Mouse (Mus musculus) liver, embryonic 11.5 days (tissue): Measurements from ENCODE around the gene Sntg2. TPM values are rescaled to one million over a fixed set of nuclear protein-coding genes. Genes with fewer than 3 reads are reported as not detected.

ENCODE experiments used
- ATAC-seq: fragments of 200-750 bp; cut with Nextera tagmentation; replicated peaks from 2 replicates; pipeline ENCODE4 v1.8.0; 2017; ENCODE audit warnings: moderate number of reproducible peaks, mild to moderate bottlenecking, moderate TSS enrichment, moderate library complexity; ENCODE audit not compliant: low FRiP score
- DNase-seq: peaks from one replicate; pipeline ENCODE4 v3.0.0-alpha.2; 2017; ENCODE audit warnings: low spot score
- H3K27ac ChIP-seq: fragments of 300-500 bp; sonication (generic); 2 replicates; pipeline ENCODE4 v1.5.1; 2014; ENCODE audit warnings: mild to moderate bottlenecking, low read depth, low read length, control low read depth
- H3K27me3 ChIP-seq: fragments of 300-500 bp; sonication (generic); replicated peaks from 2 replicates; pipeline ENCODE4 v1.6.1; 2014; ENCODE audit warnings: low read length, mixed read lengths; ENCODE audit not compliant: control insufficient read depth, insufficient read depth
- H3K36me3 ChIP-seq: fragments of 300-500 bp; sonication (generic); 2 replicates; pipeline ENCODE4 v1.6.1; 2014; ENCODE audit warnings: mild to moderate bottlenecking, low read length, moderate library complexity, mixed read lengths; ENCODE audit not compliant: control insufficient read depth, insufficient read depth
- H3K4me1 ChIP-seq: fragments of 300-500 bp; sonication (generic); replicated peaks from 2 replicates; pipeline ENCODE4 v1.6.1; 2014; ENCODE audit warnings: low read length, mixed read lengths; ENCODE audit not compliant: control insufficient read depth, insufficient read depth
- H3K4me2 ChIP-seq: fragments of 300-500 bp; sonication (generic); 2 replicates; pipeline ENCODE4 v1.6.1; 2014; ENCODE audit warnings: mild to moderate bottlenecking, control low read depth, moderate library complexity
- H3K4me3 ChIP-seq: fragments of 300-500 bp; sonication (generic); 2 replicates; pipeline ENCODE4 v1.5.1; 2014; ENCODE audit warnings: low read depth, low read length, control low read depth
- H3K9ac ChIP-seq: fragments of 300-500 bp; sonication (generic); 2 replicates; pipeline ENCODE4 v1.6.1; 2014; ENCODE audit warnings: low read depth, low read length, control low read depth
- H3K9me3 ChIP-seq: fragments of 300-500 bp; sonication (generic); 2 replicates; pipeline ENCODE4 v1.6.1; 2016; ENCODE audit warnings: low read length, inconsistent platforms, mixed read lengths; ENCODE audit not compliant: control insufficient read depth
- WGBS: fragments of 180-500 bp; shearing (Covaris S2); extraction: QIAGEN DNeasy Blood & Tissue Kit; methylation state at CpG from one replicate; pipeline ENCODE4 v1.1.7; 2014; 5-methylcytosine and 5-hydroxymethylcytosine counted together
- polyA plus RNA-seq: library from polyadenylated mRNA; unstranded; fragments of >200 nt; fragmentation: Nextera tagmentation; extraction: Ambion mirVana; gene quantifications from 2 replicates; pipeline ENCODE4 v1.2.1, GENCODE M21; 2014

Sntg2 gene
- polyA plus RNA-seq, 1 experiment from 2014 or later = 1.5 TPM

- H3K27me3 ChIP-seq = no peaks in the 10 kb centered on the region
- WGBS = 63% methylated on average over 2 of the region's 2 CpGs
Measured at GRCm38 (mm10) chr12:30362306-30362705, 10.9 kb downstream of the Sntg2 start.

GRCm38 (mm10) chr12:30357666-30358065 lies 15.5 kb downstream of the Sntg2 start:
- Histone ChIP-seq H3K4me3 (no peak overlapping the region), H3K4me2 (no peak overlapping the region), H3K9me3 (no peaks in the 10 kb centered on the region), H3K27ac (no peak overlapping the region), H3K9ac (no peak overlapping the region), H3K36me3 (no peaks in the 10 kb centered on the region), H3K27me3 (no peaks in the 10 kb centered on the region), H3K4me1 (no peaks in the 10 kb centered on the region)
- ATAC-seq = no peak
- no peak for DNase-seq
- WGBS = 61% methylated on average over 6 of the region's 6 CpGs

More at GRCm38 (mm10) chr12:30362306-30362705, 10.9 kb downstream of the Sntg2 start:
- Histone ChIP-seq H3K4me1 (no peaks in the 10 kb centered on the region), H3K4me3 (no peak overlapping the region), H3K27ac (no peak overlapping the region), H3K4me2 (no peak overlapping the region), H3K9ac (no peak overlapping the region), H3K9me3 (no peaks in the 10 kb centered on the region), H3K36me3 (no peaks in the 10 kb centered on the region)
- DNase-seq (no peak), ATAC-seq (no peak)

DNA sequence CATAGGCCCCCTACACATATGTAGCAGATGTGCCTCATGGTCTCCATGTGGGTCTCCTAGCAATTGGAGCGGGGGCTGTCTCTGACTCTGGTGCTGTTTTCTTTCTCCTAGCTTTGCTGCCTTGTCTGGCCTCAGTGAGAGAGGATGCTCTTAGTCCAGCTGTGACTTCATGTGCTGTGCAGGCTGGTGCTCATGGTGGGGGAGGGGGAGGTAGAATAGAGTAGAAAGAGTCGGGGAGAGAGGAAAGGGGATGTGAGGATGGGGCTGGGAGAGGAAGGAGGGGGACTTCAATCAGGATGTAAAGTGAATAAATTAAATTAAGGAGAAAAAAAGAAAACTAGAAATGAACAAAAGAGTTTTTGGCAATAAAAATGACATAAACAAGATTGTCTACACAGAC lies 20.8 kb downstream of the Sntg2 start:
- 61% methylated on average over 2 of the region's 2 CpGs for WGBS
- Histone ChIP-seq H3K9me3 (no peaks in the 10 kb centered on the region), H3K4me1 (no peaks in the 10 kb centered on the region), H3K36me3 (no peaks in the 10 kb centered on the region), H3K4me2 (no peak overlapping the region), H3K27ac (no peak overlapping the region), H3K4me3 (no peak overlapping the region), H3K27me3 (no peaks in the 10 kb centered on the region), H3K9ac (no peak overlapping the region)
- ATAC-seq (no peak), DNase-seq (no peak)

DNA sequence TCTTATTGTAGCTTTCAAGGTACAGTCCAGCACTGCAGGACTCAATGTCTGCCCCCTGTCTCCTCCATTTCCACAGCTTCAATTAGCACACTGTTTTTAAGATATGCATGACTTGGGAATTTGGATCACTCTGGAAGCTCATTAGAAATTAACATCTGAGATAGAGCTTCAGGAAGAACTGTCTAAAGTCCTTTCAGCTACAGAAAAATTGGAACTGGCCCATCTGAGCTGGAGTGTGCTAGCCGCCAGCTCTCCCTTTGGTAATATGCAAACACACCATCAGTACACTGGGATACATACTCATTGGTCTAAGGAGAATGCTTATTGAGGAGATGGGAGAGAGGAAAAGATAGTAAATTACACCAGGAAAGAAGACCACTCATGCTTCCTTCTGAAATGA lies 25.1 kb downstream of the Sntg2 start:
- Histone ChIP-seq H3K27ac (no peak overlapping the region), H3K36me3 (no peaks in the 10 kb centered on the region), H3K27me3 (no peaks in the 10 kb centered on the region), H3K4me2 (no peak overlapping the region), H3K9me3 (no peaks in the 10 kb centered on the region), H3K4me3 (no peak overlapping the region), H3K9ac (no peak overlapping the region), H3K4me1 (no peaks in the 10 kb centered on the region)
- DNase-seq (no peak), ATAC-seq (no peak)
- 92% methylated on average over 1 of the region's 1 CpGs for whole genome bisulfite sequencing

DNA sequence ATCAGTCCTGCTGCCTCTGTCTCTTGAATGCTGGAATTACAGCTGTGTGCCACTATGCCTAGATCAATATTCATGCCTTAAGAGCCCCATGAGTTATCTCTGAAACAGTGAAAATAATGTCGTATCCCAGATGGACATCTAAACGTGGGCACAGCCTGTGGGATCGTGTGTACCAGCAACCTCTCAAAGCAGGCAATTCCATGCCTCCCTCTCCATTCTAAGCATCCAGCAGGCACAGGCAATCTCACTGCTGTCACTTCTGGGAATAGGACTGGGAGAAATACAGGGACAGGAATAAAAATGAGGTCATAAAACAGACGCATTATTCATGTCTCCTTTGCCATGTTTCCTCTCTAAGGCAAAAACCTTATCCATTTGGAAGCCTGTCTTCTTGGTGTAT lies 25.9 kb downstream of the Sntg2 start:
- Histone ChIP-seq H3K4me3 (no peak overlapping the region), H3K4me1 (no peaks in the 10 kb centered on the region), H3K27me3 (no peaks in the 10 kb centered on the region), H3K4me2 (no peak overlapping the region), H3K27ac (no peak overlapping the region), H3K9ac (no peak overlapping the region), H3K36me3 (no peaks in the 10 kb centered on the region), H3K9me3 (no peaks in the 10 kb centered on the region)
- ATAC-seq (no peak), DNase-seq (no peak)
- WGBS = 84% methylated on average over 4 of the region's 4 CpGs

DNA sequence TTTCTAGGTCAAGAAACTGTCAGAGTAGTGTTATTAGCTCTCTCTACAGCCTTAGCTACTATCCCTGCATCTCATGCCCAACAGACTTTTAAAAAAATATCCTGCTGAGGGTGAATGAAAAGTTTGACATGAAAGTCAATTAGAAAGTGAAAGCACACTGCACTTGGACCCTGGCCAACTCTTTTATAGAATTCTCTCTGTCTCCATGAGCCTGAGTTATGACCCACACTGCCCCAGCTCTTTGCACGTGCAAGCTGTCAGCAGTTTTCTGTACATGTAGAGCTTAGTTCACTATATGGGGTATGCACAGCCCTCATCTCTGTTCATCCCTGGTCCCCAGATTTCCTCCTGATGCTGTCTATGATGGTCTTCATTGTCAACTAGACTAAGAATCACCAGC lies 28.4 kb downstream of the Sntg2 start:
- H3K4me2 ChIP-seq = no peak overlapping the region
- no peaks in the 10 kb centered on the region for H3K36me3 ChIP-seq
- no peak overlapping the region for H3K9ac ChIP-seq
- WGBS = 60% methylated on average over 1 of the region's 1 CpGs
- DNase-seq (no peak), ATAC-seq (no peak)
- no peak overlapping the region for H3K4me3 ChIP-seq
- H3K27ac ChIP-seq = no peak overlapping the region
- H3K4me1 ChIP-seq = no peaks in the 10 kb centered on the region
- no peaks in the 10 kb centered on the region for H3K9me3 ChIP-seq
- no peaks in the 10 kb centered on the region for H3K27me3 ChIP-seq

- Histone ChIP-seq H3K4me2 (no peak overlapping the region), H3K36me3 (no peaks in the 10 kb centered on the region), H3K4me1 (no peaks in the 10 kb centered on the region), H3K9ac (no peak overlapping the region), H3K9me3 (no peaks in the 10 kb centered on the region), H3K4me3 (no peak overlapping the region), H3K27ac (no peak overlapping the region), H3K27me3 (no peaks in the 10 kb centered on the region)
- DNase-seq = no peak
- WGBS = 80% methylated on average over 5 of the region's 5 CpGs
- ATAC-seq = no peak
Measured at GRCm38 (mm10) chr12:30336301-30336700, 36.9 kb downstream of the Sntg2 start.

GRCm38 (mm10) chr12:30334502-30334901 lies 38.7 kb downstream of the Sntg2 start:
- Histone ChIP-seq H3K9me3 (no peaks in the 10 kb centered on the region), H3K4me1 (no peaks in the 10 kb centered on the region), H3K9ac (no peak overlapping the region), H3K4me2 (no peak overlapping the region), H3K27me3 (no peaks in the 10 kb centered on the region), H3K4me3 (no peak overlapping the region), H3K36me3 (no peaks in the 10 kb centered on the region), H3K27ac (no peak overlapping the region)
- no peak for DNase-seq
- 90% methylated on average over 2 of the region's 2 CpGs for WGBS
- ATAC-seq = no peak

DNA sequence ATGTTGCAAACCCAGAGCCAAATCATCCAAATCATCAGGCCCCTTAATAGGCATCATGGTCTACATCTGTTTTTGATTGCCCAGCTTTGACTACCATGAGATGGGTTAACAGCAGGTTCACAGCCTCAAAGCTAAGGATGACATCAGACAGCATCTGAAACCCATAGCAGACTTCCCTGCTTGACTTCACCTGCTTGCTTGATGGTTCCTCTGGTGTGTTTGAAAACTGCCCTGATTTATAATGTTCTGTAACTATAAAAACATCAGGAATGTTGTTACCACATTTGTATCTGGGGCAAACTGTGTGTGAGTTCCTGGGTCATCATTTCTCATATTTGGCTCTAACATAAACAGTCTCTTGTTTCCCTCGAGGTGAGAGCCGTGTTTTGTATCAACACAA lies 55.2 kb downstream of the Sntg2 start:
- H3K27ac ChIP-seq = no peak overlapping the region
- no peak overlapping the region for H3K4me2 ChIP-seq
- H3K36me3 ChIP-seq = no peaks in the 10 kb centered on the region
- 53% methylated on average over 2 of the region's 2 CpGs for WGBS
- no peak overlapping the region for H3K9ac ChIP-seq
- H3K4me3 ChIP-seq = no peak overlapping the region
- ATAC-seq (no peak), DNase-seq (no peak)
- no peaks in the 10 kb centered on the region for H3K27me3 ChIP-seq
- H3K4me1 ChIP-seq = no peaks in the 10 kb centered on the region
- no peaks in the 10 kb centered on the region for H3K9me3 ChIP-seq
